Mouse (Mus musculus) megakaryocyte, embryonic 14.5 days (primary cell): ENCODE measurements around the gene Clic5.

ENCODE experiments used
- FLI1 ChIP-seq: IDR thresholded peaks from 2 replicates; pipeline ENCODE4 v1.6.1; 2012; ENCODE audit warnings: low read length, inconsistent platforms, mixed read lengths
- GATA1 ChIP-seq: IDR thresholded peaks from 3 replicates; pipeline ENCODE4 v1.6.1; 2012; ENCODE audit warnings: mixed read lengths, low read length, inconsistent platforms, borderline replicate concordance

- TF ChIP-seq GATA1 (no peak), FLI1 (no peak)
Observed at GRCm38 (mm10) chr17:44202952-44203351, 14.6 kb downstream of the Clic5 start.
